Mouse (Mus musculus) lung, postnatal 10 days (tissue): ENCODE measurements around the gene R3hdm1.
A peak's percentile ranks its signal among the peaks of the same experiment; 100 is the strongest.
"Not testable (repeated sequence)": the region's sequence is repeated elsewhere in the genome, so short reads cannot be mapped to it uniquely, and the experiment has no call there.

ENCODE experiments used
- DNase-seq: peaks from one replicate; pipeline ENCODE4 v3.0.0; 2021

The R3hdm1 gene

DNA sequence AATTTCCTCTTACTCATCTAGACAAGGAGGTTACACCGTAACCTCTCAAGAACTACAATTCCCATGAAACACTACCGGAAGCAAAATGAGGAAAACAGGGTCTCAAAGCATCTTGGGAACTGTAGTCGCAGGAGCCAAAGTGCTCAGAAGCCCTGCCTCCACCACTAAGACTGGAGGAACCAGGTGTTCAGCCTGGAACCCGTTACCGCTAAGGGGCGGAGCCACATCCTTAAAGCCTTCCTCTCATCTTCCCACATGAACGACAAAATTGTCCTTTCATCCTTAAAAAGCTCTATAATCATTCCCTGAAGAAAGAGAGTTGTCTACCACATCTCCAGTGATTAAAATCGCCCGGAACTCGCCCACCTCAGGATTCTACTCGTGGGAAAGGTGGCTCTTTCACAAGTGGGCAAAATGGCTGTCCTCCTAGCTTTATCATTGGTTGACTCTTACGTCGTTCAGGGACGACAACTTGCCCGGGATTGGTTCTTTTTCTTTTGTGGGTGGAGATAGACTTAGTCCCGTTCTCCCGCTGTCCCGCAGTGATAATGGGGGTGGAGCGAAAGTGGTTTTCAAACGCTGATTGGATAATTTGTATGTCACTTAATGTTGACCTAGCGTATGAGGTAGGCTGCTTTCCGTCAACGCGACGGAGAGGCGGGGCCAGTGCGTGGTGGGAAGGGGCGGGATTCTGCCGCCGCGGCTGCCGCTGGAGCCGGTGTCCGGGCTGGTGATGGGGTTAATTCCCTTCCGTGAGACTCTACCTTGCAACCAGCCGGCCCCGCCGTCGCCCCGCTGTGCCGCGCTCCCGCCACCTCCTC, at the start of gene R3hdm1, which contains the start of gene Zranb3:
Gene R3hdm1, plus strand, starts transcription at position 661 of the 821 bp plus-strand sequence.
Gene Zranb3, minus strand, starts transcription at position 407 of the 821 bp plus-strand sequence.
- peak; percentile 100 for DNase-seq

DNA sequence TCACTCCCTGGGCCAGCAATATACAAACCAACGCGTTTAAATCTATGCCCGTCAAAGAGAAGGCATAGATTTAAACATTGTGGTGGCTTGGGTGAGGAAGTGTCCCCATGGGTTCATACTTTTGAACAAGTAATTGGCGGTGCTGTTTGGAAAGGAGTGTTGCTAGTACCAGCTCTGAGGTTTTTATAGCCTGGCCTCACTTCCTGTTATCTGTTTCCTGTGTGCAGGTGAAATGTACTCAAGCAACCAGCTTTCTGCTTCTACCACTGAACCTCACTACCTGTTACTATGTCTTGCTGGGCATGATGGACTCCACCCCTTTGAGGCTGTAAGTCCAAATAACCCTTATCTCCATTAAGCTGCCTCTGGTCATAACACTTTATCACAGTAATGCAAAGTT, 45.8 kb upstream of the R3hdm1 start:
- DNase-seq: no peak

DNA sequence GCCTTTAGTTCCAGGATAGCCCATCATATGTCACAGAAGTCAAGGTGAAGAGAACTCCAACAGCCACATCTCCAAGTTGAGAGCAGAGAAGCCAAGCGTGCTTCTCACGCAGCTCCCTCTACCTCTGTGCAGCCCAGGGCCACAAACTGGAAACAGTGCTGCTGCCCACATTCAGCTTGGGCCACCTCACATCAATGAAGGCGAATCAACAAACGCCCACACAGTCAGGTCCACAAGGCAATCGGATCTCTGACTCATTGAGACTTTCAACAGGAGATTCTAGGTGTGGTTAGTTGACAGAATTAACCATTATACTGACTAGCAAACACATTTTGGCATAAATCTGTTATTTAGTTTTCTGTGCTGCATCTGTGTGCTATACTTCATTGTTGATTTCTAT, 44.5 kb upstream of the R3hdm1 start:
- DNase-seq: no peak

DNA sequence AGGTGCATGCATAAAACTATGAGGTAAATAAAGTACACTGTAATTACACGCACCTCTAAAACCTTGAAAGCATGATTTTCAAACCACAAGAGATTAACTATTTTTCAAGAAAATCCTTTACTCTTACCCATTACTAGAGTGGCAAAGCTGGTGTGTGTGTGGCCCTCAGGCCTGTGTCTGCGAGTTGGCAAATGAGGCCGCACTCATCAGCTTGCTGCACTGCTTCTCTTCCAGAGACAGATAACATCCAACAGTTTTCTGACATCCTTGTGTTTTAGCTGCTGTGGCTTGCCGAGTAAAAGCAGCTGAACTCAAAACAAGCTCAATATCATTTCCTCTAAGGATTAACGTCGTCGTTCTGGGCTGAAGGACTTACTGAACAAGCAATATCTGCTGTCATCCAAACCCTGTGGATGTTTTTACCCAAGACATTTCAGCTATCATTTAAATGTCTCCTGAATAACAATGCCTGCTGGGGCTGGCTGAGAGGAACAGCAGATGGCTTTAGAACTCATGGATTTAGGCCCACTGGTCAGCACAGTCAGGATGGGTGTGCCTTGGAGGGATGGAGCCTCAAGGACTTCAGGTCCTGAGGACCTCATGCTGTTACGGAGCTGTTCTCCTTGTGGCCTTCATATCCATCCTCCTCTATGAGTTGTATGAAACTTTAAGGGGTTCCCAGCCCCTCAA, 42.3 kb upstream of the R3hdm1 start:
- DNase-seq: no peak

DNA sequence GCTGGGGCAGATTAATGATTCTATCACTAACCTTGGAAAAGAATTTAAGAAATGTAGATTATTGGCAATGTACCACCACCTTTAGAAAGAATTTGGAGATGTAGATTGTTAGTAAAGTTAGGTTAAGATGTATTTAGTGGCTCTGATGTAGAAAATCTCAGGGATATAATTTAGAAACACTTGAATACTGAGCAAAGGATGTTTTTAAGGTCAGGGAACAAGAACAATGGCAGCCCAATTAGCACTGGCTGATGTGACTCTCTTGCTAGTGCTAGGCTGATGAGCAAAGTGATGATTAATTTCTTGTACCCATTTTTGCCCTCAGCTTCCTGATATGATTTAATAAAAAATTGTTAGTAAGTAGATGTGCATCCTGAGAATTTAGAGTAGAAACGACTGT, 41.7 kb upstream of the R3hdm1 start:
- DNase-seq: no peak

DNA sequence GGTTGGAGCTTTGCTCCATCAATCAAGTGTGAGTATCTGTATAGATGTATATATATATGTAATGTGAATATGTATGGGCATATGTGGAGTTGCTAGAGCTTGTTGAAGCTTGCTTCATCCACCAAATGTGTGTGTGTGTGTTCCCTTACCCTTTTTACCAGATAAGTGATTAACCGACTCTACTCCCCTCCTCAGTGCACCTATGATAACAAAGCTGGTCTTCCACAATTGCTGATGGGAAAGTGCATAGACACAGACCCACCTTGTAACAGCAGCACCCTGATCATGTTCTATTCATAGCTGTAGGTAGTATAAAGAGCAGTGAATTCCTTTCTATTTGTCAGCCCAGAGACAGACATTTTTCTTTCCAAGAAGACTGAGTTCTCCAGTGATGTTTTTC, 40.9 kb upstream of the R3hdm1 start:
- DNase-seq: no peak

DNA sequence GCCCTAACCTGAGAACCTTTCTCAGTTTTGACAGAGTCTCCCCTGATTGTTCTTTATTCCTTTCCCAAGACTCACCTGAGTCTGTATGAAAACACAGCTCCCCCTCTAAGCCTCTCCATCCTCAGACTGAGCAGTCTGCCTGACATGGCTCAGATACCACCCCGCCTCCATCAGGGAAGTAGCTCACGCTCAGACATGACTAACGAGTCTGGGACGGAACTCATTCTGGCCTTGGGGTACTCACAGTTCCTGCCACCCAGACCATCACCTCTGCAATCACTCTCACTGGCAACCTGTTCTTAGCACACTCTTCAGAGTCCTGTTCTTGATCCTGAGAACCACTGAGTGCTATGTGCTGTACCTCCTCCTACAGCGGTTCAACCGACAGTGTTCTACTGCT, 38.4 kb upstream of the R3hdm1 start:
- DNase-seq: no peak

DNA sequence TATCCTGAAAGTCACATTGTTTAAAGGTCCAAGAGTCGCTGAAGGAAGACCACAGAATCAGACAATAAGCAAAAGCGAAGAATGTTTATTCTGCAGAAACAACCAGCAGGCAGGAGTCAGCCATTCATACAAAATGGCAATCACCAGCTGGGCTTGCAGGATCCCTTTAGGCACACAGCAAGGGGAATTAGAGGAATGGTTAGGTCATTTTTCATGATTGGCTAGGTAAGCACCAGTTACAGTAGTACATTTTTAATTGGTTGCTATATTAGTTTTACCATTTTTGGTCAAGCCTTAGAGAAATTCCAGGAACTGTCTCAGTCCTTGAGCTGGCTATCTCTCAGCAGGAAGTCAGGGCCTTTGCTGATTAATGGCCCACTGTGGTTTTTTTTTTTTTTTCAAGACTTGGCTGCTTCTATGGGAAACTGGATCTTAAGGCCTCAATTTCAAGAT, 34.1 kb upstream of the R3hdm1 start:
- DNase-seq: no peak

DNA sequence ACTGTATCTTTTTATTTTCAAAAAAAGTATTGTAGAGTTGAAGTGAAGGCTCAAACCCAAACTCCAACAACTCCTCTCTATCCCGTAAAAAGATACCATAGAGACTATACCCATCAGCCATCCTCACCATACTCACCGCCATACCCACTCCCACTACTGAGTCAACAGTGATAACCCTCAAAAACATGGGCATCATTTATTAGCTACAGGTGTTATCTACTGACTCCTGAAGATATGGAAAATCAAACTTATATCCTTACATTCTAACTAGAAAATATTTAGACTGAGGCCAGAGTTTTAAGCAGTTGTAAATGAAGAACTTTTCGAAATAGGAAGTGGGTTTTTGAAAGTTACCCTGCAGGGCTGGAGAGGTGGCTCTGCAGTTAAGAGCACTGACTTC, 33.1 kb upstream of the R3hdm1 start:
- DNase-seq: no peak

DNA sequence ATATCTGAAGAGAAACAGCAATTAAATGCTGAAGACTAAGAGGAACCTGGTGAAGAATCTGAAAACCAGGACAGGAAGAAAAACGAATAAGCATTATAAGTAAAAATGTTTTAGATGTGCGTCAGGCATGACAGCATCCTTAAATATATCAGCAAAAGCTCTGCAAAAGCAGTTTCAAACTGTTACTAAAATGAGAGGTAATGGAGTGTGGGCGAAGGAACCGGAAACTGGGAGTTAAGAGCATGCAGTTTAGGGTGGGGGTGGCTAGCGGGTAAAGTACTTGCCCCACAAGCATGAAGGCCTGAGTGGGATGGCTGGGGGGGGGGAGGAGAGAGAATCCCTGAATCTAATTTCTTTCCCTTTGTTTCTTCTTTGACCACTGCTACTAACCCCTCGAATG, 30.1 kb upstream of the R3hdm1 start:
- DNase-seq: no peak

DNA sequence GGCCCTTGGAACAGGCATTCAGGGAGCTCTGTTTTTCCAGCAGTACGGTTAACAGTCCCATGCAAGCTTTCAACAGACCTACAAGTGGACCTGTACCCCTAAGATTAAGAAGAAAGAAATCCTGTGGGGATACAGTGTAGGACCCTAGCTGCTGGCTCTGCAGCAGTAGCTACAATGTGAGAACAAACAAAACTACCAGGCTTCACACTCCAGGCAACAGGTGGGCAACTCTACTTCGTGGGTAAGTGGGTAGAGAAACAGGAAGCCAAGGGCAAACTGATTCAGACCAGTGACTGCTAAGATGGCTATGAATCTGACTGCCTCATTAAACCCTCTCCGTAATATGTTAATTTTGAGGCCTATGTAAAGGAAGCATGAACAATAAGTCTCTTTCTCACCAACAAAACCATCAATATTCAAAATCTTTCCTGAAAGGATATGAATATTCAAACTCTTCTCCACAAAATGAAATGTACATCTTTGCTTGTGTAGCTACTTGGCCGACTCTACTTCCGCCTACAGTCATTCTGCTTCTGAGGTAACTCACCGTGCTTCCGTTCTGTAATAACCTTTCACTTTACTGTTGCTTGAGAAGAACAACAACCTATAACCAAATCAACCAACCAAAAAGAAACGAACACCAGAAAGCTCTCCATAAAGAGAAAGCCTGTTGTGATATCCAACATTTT, 26.2 kb upstream of the R3hdm1 start:
- no peak for DNase-seq

DNA sequence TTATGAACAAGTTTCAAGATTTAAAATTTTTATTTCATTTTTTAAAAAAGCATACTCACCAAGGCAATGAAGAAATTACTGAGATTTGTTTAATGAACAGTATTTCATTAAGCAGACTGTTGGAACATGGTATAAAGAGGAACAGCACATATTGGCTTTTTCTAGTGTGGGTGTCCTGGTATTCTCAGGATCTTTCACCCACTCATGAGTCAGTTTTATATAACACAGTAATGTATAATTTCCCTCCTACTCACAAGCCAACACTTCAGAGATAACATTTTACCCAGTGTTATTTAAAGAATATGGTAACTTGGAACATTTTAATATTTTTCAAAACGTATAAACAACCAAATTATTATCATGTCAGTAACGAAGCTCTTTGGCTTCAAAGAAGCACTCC, 25.3 kb upstream of the R3hdm1 start:
- DNase-seq: no peak

DNA sequence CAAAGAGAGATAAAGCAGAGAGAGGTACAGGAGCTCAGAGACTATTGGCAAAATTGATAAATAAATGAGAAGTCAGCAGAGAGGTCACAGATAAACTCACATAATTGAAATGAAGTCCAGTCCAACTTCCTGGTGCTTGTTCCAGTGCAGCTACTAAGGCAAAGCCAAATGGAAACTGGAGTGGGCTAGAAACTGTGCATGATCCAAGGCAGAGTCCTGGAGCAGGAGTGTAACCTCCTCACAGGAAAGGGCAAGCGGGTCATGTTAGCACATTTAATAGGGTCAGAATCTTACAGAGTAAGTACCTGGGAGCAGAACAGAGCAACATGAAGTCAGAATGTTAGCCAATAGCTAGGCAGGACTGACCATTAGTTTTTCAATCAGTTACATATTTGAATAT, 24.5 kb upstream of the R3hdm1 start:
- DNase-seq: no peak

DNA sequence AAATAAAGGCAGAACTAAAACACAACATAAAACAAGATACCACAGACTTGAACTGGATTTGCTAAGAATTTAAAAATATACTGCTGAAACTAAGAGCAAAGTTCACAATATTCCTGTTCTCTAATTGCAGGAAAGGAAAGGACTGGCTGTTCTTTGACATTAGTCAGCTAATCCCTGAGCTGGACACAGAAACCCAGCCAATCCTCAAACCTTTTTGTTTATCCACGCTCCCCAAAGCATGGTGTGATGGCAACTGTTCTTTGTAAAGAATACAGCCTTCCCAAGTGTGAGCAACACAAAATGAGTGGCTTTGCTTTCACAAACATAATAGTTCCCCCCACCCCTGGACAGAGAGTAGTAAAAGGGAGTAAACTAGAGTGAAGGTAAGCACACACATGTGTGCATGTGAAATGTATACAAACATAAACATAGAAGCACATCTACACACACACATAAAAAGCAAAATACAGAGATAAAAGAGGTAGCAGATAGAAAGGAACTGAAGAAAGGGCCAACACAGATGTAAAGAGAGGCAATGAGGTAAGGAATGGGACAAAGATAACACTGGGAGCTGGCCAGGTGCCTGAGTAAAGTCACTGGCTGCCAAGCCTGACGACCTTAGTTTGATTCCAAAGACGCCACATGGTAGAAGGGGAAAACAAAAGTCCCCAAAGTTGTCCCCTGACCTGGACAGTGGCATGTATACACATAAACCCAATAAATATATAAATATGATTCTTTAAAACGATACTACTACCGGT, 22.0 kb upstream of the R3hdm1 start:
- DNase-seq: no peak

DNA sequence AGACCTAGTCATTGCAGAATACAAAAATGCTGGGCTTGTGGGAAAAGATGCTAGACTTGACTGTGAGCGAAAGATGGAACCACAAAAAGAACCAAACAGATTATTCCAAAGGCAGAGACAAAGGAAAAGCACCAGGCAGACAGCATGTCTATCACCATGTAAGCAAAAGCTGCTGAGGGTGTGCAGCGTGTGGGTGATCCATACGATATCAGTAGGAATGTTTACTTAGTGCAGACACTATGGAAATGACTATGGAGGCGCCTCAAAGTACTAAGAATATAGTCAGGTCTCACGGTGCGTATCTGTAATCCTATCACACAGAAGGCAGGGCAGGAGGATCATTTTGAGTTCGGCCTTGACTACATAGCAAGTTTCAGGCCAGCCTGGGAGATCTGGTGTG, 21.2 kb upstream of the R3hdm1 start:
- no peak for DNase-seq

DNA sequence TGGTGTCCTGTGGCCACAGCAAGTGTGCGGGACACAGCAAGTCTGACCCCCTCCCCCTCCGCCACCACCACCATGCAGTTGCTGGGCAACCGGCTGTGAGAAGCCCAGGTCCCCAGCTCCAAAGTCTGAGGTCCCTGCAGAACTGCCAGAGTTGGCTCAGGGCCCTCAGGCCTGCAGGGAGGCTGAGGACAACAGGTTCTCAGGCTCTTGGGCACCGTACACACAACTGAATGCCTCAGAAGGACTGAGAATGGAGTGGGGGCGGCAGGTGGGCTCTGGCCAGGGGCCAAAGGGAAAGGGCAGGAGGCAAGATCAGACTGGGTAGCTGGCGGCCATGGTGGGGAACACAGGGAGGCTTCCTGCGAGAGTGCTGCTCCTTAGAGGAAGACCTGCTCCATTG, 20.3 kb upstream of the R3hdm1 start:
- no peak for DNase-seq

DNA sequence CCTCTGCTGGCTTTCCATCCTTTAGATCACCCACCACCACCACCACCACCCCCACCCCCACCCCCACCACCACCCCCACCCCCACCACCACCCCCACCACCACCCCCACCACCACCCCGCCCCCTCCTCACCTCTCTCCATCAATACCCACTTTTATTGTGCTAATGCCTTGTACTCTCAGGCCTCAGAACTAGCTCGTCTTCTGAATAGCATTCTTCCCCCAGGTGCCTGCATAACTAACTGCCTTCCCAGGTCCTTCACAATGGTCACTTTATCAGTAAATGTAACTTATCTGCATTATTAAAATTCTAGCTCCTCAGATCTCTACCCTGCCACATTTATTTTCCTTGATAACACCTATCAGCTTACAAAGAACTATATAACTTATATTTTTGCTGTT, 8.4 kb upstream of the R3hdm1 start:
- no peak for DNase-seq

DNA sequence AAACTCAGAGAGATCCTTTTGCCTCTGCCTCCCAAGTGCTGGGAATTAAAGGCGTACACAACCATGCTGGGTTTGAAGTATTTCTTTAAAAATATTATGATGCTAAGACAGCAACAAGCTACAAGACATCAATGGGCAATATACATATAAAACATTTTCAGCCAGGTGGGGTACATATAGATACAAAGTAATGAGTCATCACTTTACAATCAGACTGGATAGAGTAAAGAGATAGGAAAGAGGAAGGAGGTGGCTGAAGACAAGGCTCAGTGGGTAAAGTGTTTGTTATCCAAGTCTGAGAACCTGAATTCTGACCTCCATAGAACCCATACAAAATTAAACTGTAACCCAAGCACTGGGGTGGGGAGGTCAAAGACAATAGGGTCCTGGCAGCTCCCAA, 4.8 kb upstream of the R3hdm1 start:
- no peak for DNase-seq

DNA sequence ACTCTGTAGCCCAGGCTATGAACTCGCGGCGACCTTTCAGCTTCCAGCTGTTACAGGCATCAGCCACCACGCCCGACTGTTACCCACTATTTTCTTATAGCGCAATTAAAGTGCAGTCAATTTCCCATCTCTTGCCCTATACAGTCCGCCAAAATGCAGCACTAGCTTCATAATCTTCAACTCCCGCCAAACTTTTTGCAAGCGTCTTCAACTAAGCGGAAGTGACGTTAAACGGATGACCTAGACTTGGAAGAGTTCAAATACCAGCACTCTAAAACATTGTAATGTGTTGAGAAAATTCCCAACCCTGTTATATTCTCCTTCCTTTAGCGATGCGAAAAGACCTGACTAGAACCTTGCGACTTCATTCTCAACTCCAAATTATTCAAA, 855 bp upstream of the R3hdm1 start:
- DNase-seq: peak; percentile 71

DNA sequence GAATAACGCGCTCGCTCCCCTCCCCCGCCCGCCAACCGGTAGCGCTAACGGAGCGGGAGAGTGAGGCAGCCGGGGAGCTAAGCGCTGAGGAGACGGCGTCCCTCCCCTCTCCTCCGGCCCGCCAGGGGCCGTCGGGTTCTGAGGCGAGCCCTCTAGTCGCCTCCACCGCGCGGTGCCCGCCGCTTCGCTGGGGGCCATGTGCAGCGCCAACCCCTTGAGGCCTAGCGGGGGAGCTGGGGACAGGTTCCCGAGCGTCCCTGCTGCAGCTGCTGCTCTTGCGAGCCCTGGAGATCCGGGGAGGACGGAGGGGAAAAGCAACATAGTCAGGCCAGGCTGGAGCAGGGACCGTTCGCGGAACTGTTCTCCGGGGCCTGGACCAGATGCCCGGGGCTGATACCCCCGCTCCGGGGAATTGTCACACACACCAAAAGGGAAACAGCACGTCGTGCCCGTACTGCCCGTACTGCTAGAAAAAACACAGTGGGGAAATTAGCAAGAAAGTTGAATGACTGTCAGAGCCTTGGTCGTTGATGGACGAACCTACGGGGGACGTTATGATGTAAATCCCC, 503 bp downstream of the R3hdm1 start:
- no peak for DNase-seq

DNA sequence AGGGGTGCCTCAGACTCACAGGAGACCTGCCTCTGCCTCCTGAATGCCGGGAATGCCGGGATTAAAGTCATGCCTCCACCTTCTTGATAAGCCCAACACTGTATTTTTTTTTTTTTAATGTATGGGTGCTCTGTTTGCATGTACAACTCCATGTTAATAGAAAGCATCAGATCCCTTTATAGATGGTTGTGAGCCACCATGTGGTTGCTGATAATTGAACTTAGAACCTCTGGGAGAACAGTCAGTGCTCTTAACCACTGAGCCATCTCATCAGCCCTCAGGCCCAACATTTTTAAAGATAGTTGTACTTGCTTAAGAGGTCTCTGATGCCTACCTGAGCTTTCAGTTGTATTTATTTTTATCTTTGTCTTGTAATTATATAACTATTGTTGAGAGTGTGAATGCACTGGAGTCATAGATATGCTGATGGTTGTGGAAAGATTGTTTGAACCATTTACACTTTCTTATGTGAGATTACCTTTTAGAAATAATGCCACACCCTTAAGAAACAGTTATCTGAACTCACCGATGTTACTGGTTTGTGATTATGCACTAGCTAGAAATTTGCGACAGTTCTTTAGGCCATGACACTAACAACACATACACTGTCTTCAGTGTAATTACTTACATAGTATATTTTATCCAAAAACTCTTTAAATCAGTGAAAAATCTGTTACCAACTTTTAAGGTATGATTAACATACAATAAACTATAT, 18.0 kb downstream of the R3hdm1 start:
- DNase-seq: no peak

DNA sequence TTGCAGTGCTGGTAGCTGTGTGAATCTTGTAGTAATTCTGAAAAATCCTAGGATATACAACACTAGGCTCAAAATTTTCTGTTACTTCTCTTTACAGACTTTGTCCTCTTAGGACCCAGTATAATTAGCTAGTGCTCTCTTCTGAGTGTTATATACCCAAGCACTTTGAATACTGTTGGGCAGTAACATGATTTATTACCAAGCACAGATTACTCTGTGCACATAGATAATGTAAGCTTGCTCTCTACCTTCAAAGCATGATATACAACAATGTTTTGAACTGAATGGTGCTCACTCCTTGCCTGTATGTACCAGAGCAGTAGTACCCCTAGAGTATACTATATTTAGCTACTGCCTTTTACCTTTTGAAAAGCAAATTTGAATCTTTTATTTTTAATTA, 33.1 kb downstream of the R3hdm1 start:
- not testable (repeated sequence) for DNase-seq
